Mouse (Mus musculus) kidney, postnatal 4 days (tissue): ENCODE data around the gene Gm13103.
"Not testable (repeated sequence)": the region's sequence is repeated elsewhere in the genome, so short reads cannot be mapped to it uniquely, and the experiment has no call there.

Source experiments
- DNase-seq, 2 experiments: peaks; one replicate each; pipeline ENCODE4 v3.0.0; 2021; ENCODE audit warnings: mixed read lengths in 2 of 2

The Gm13103 gene

DNA sequence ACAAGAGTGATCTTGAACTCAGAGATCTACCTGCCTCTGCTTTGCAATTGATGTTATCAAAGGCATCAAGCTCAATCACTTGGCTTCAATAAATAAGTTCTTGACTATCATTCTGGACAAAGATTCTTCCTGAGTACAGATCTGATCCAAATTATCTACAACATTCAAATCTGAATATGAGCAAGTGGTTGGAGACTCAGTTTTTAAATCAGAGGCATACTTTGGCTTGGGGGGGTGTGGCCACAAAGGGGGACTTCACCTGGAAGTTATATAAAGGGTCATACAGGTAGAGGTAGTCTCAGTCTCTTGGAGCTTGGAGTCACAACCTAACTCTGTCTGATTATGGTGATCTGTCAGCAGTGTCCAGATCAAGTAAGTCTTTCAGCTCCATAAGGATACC, at the start of gene Gm13103:
Gm13103 (plus strand) TSS at position 301 of the 400 bp plus-strand sequence.
- not testable (repeated sequence) for DNase-seq

DNA sequence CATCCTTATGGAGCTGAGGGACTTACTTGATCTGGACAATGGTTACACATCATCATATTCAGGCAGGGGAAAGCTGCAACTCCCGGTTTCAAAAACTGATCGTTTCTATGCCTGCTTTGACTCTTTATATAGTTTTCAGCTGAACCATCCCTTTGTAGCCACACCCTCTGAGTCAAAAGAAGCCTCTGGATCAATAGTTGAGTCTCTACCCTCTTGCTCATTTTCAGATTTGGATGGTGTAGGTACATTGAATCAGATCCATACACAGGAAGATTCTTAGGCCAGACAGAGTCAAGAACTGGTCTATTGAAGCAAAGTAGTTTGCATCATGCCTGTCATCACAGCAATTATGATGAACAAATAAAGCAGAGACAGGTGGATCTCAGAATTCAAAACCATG, 30.3 kb upstream of the Gm13103 start, which contains the start of gene Gm13084:
Gm13084 (minus strand) TSS at position 101 of the 400 bp plus-strand sequence.
- no peak for DNase-seq

DNA sequence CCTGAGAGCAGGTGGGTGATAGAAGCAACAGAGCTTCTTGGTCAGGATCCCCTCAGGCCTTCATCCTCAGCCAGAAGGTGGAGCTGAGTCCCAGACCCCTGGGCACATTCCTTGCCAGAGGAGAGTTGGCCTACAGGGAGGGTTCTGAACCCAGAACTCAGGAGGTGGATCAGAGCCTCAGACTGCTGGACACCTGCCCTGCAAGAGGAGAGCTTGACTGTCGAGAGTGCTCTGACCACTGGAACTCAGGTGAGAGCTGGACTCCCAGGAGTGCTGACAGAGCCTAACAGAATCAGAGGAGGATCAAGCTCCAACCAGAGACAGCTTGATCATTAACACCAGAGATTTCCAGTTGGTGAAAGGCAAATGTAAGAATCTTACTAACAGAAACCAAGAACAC, 36.1 kb downstream of the Gm13103 start:
- not testable (repeated sequence) for DNase-seq

DNA sequence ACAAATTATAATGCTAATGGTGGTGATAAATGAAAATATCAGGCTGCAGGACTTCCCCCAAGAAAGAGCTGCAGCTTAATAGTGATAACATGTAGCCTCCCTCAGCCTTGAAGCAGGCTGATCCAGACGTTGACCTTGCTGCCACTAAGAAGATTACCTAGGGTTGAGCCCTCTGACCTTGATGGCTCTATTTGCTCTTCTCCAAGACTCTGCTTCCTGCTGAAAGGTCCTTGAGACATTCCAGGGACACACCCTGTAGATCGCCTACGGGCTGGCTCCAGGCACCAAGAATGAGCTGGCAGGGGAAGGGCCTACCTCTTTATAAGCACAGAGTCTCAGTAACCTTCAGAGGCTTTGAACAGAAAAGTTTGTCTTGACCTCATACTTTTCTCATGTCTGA, 48.1 kb downstream of the Gm13103 start:
- DNase-seq = not testable (repeated sequence)

DNA sequence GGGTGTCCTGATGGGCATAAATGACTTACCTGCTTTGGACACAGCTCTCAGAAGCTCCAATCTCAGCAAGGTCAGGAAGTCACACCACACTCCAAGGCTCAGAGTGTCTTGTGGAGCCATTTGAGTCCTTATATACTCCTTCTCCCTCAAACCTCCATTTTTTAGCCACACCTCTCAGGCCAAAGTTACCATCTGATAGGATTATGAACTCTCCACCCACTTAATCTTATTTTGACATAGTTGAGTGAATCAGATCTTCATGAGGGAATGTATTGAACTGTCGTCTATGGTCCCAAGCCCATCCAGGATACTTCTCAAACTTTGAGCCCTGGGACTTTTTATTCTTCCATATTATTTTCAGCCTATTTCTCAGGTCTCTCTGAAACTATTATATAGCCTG, 54.0 kb downstream of the Gm13103 start, which contains the start of gene Pramef6:
Pramef6 (minus strand) TSS at position 101 of the 400 bp plus-strand sequence.
- DNase-seq = not testable (repeated sequence)
